Mouse (Mus musculus): ENCODE measurements around the gene Tmem266.

DNA sequence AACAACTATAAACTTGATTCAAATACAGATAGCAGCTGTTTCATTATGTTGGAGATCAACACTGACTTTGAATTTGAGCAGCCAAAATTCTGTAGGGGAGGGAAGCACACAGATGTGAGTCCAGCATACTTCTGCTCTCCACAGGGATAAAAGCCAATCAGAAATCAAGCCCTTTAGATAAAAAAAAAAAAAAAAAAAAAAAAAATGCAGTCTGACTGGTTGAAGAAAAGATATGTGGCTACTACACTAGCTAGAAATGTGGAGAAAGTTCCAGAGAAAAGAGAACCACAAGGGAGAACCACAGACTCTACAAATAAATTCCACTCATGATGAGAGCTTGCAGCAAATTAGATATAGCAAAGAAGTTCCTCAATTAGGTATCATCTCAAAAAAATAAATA is 152.0 kb downstream of the Tmem266 start:
- TF ChIP-seq CTCF (IDR thresholded peaks at IDR 0.05; ENCODE audit: control insufficient read depth, insufficient read depth, insufficient replicate concordance, low read depth, low read length) (no peak), POLR2A (IDR thresholded peaks at IDR 0.05; ENCODE audit: control insufficient read depth, low read depth, low read length) (no peak)
